Mouse (Mus musculus): ENCODE results near the gene Golgb1.

GRCm38 (mm10) chr16:36926514-36927447, 51.8 kb downstream of the Golgb1 start:
- TF ChIP-seq CTCF (conservative IDR thresholded peaks at IDR 0.05; ENCODE audit: low read length) (no peak), POU5F1 (IDR thresholded peaks at IDR 0.05; ENCODE audit: borderline replicate concordance, low read length) (no peak)
